Mouse (Mus musculus): ENCODE results near the gene Klk1b8. TPM values are rescaled to one million over a fixed set of nuclear protein-coding genes. Genes with fewer than 3 reads are reported as not detected.
"Not testable (repeated sequence)": the region's sequence is repeated elsewhere in the genome, so short reads cannot be mapped to it uniquely, and the experiment has no call there.

The Klk1b8 gene
- polyA plus RNA-seq, 1 experiment from 2014 or later = not detected

GRCm38 (mm10) chr7:43934747-43935146 is 15.7 kb upstream of the Klk1b8 start:
- Histone ChIP-seq H3K4me3 (replicated peaks) (no peak overlapping the region), H3K9me3 (replicated peaks) (no peaks in the 10 kb centered on the region), H3K4me1 (no peaks in the 10 kb centered on the region), H3K27ac (replicated peaks) (no peak overlapping the region), H3K4me2 (no peak overlapping the region), H3K9ac (replicated peaks) (no peak overlapping the region), H3K27me3 (replicated peaks) (no peaks in the 10 kb centered on the region), H3K36me3 (no peaks in the 10 kb centered on the region)
- no peak for ATAC-seq (ENCODE audit: low FRiP score)
- 71% methylated on average over 3 of the region's 3 CpGs for WGBS

- Histone ChIP-seq H3K4me3 (replicated peaks) (no peak overlapping the region), H3K27me3 (replicated peaks) (no peaks in the 10 kb centered on the region), H3K9ac (replicated peaks) (no peak overlapping the region), H3K36me3 (no peaks in the 10 kb centered on the region), H3K9me3 (replicated peaks) (no peaks in the 10 kb centered on the region), H3K27ac (replicated peaks) (no peak overlapping the region), H3K4me1 (no peaks in the 10 kb centered on the region), H3K4me2 (no peak overlapping the region)
- no peak for ATAC-seq (ENCODE audit: low FRiP score)
- 88% methylated on average over 14 of the region's 14 CpGs for WGBS
Measured at GRCm38 (mm10) chr7:43936551-43936950, 13.9 kb upstream of the Klk1b8 start.

- ATAC-seq (ENCODE audit: low FRiP score); H3K9ac ChIP-seq (replicated peaks); H3K36me3 ChIP-seq; H3K27ac ChIP-seq (replicated peaks); H3K4me2 ChIP-seq; H3K4me3 ChIP-seq (replicated peaks); H3K27me3 ChIP-seq (replicated peaks); H3K9me3 ChIP-seq (replicated peaks); H3K4me1 ChIP-seq: not testable (repeated sequence)
- WGBS = 78% methylated on average over 3 of the region's 3 CpGs
Measured at GRCm38 (mm10) chr7:43942293-43942692, 8.2 kb upstream of the Klk1b8 start.

- no peak for ATAC-seq (ENCODE audit: low FRiP score)
- H3K4me3 ChIP-seq (replicated peaks) = no peak overlapping the region
- H3K36me3 ChIP-seq = no peaks in the 10 kb centered on the region
- no peaks in the 10 kb centered on the region for H3K27me3 ChIP-seq (replicated peaks)
- 82% methylated on average over 3 of the region's 3 CpGs for WGBS
- no peaks in the 10 kb centered on the region for H3K9me3 ChIP-seq (replicated peaks)
- H3K4me1 ChIP-seq = no peaks in the 10 kb centered on the region
- H3K27ac ChIP-seq (replicated peaks) = no peak overlapping the region
- H3K4me2 ChIP-seq = no peak overlapping the region
- no peak overlapping the region for H3K9ac ChIP-seq (replicated peaks)
Measured at GRCm38 (mm10) chr7:43944727-43945264, 5.7 kb upstream of the Klk1b8 start.

- Histone ChIP-seq H3K27ac (replicated peaks) (no peak overlapping the region), H3K27me3 (replicated peaks) (no peaks in the 10 kb centered on the region), H3K4me3 (replicated peaks) (no peak overlapping the region), H3K4me2 (no peak overlapping the region), H3K9ac (replicated peaks) (no peak overlapping the region), H3K36me3 (no peaks in the 10 kb centered on the region), H3K4me1 (no peaks in the 10 kb centered on the region), H3K9me3 (replicated peaks) (no peaks in the 10 kb centered on the region)
- ATAC-seq (ENCODE audit: low FRiP score) = no peak
- WGBS = 69% methylated on average over 4 of the region's 4 CpGs
Measured at GRCm38 (mm10) chr7:43952703-43953102, 2.2 kb downstream of the Klk1b8 start.

- Histone ChIP-seq H3K4me2 (no peak within 1 kb of the TSS), H3K9me3 (replicated peaks) (no peaks in the 10 kb centered on the region), H3K36me3 (no peaks in the 10 kb centered on the region), H3K4me3 (replicated peaks) (no peak within 1 kb of the TSS), H3K27ac (replicated peaks) (no peak within 1 kb of the TSS), H3K9ac (replicated peaks) (no peak within 1 kb of the TSS), H3K27me3 (replicated peaks) (no peaks in the 10 kb centered on the region), H3K4me1 (no peaks in the 10 kb centered on the region)
- WGBS = 71% methylated on average over 3 of the region's 3 CpGs
- no peak for ATAC-seq (ENCODE audit: low FRiP score)
Measured at GRCm38 (mm10) chr7:43966451-43966850, 16.0 kb downstream of the Klk1b8 start, which contains the start of gene Klk1b1. Gene Klk1b1 (plus strand): TSS chr7:43966751.

GRCm38 (mm10) chr7:43967058-43967457 is 16.6 kb downstream of the Klk1b8 start:
- H3K4me2 ChIP-seq = no peak overlapping the region
- WGBS = 91% methylated on average over 3 of the region's 3 CpGs
- no peaks in the 10 kb centered on the region for H3K36me3 ChIP-seq
- H3K9ac ChIP-seq (replicated peaks) = no peak overlapping the region
- no peaks in the 10 kb centered on the region for H3K4me1 ChIP-seq
- H3K4me3 ChIP-seq (replicated peaks) = no peak overlapping the region
- no peaks in the 10 kb centered on the region for H3K9me3 ChIP-seq (replicated peaks)
- H3K27me3 ChIP-seq (replicated peaks) = no peaks in the 10 kb centered on the region
- no peak overlapping the region for H3K27ac ChIP-seq (replicated peaks)
- ATAC-seq (ENCODE audit: low FRiP score) = no peak

GRCm38 (mm10) chr7:43967612-43968011 is 17.1 kb downstream of the Klk1b8 start:
- no peak for ATAC-seq (ENCODE audit: low FRiP score)
- H3K36me3 ChIP-seq = no peaks in the 10 kb centered on the region
- no peaks in the 10 kb centered on the region for H3K27me3 ChIP-seq (replicated peaks)
- no peaks in the 10 kb centered on the region for H3K4me1 ChIP-seq
- no peak overlapping the region for H3K9ac ChIP-seq (replicated peaks)
- H3K27ac ChIP-seq (replicated peaks) = no peak overlapping the region
- H3K9me3 ChIP-seq (replicated peaks) = no peaks in the 10 kb centered on the region
- no peak overlapping the region for H3K4me3 ChIP-seq (replicated peaks)
- WGBS = 89% methylated on average over 2 of the region's 2 CpGs
- H3K4me2 ChIP-seq = no peak overlapping the region

GRCm38 (mm10) chr7:43975761-43976160 is 25.3 kb downstream of the Klk1b8 start, which contains the start of gene Klk1b9:
Gene Klk1b9 (plus strand): TSS chr7:43976061.
- not testable (repeated sequence) for H3K9me3 ChIP-seq (replicated peaks); H3K9ac ChIP-seq (replicated peaks); H3K27ac ChIP-seq (replicated peaks); ATAC-seq (ENCODE audit: low FRiP score); H3K27me3 ChIP-seq (replicated peaks); H3K4me1 ChIP-seq; H3K4me2 ChIP-seq; H3K36me3 ChIP-seq; H3K4me3 ChIP-seq (replicated peaks)
- 75% methylated on average over 1 of the region's 1 CpGs for WGBS

GRCm38 (mm10) chr7:43985657-43986056 is 35.2 kb downstream of the Klk1b8 start:
- Histone ChIP-seq H3K27me3 (replicated peaks) (no peaks in the 10 kb centered on the region), H3K4me3 (replicated peaks) (no peak overlapping the region), H3K27ac (replicated peaks) (no peak overlapping the region), H3K9me3 (replicated peaks) (no peaks in the 10 kb centered on the region), H3K4me2 (no peak overlapping the region), H3K4me1 (no peaks in the 10 kb centered on the region), H3K36me3 (no peaks in the 10 kb centered on the region), H3K9ac (replicated peaks) (no peak overlapping the region)
- no peak for ATAC-seq (ENCODE audit: low FRiP score)

- 68% methylated on average over 1 of the region's 1 CpGs for WGBS
- not testable (repeated sequence) for H3K4me2 ChIP-seq; H3K9me3 ChIP-seq (replicated peaks); H3K4me1 ChIP-seq; H3K27ac ChIP-seq (replicated peaks); ATAC-seq (ENCODE audit: low FRiP score); H3K9ac ChIP-seq (replicated peaks); H3K4me3 ChIP-seq (replicated peaks); H3K36me3 ChIP-seq; H3K27me3 ChIP-seq (replicated peaks)
Measured at GRCm38 (mm10) chr7:43994821-43995220, 44.4 kb downstream of the Klk1b8 start.

GRCm38 (mm10) chr7:43995577-43995976 is 45.1 kb downstream of the Klk1b8 start, which contains the start of gene Klk1b11:
Gene Klk1b11 (plus strand): TSS chr7:43995877.
- 83% methylated on average over 4 of the region's 4 CpGs for WGBS
- ATAC-seq (ENCODE audit: low FRiP score) = not testable (repeated sequence)

More at GRCm38 (mm10) chr7:43995577-43995976, 45.1 kb downstream of the Klk1b8 start, which contains the start of gene Klk1b11:
- H3K36me3 ChIP-seq; H3K27me3 ChIP-seq (replicated peaks); H3K9ac ChIP-seq (replicated peaks); H3K4me3 ChIP-seq (replicated peaks); H3K27ac ChIP-seq (replicated peaks); H3K9me3 ChIP-seq (replicated peaks); H3K4me2 ChIP-seq; H3K4me1 ChIP-seq: not testable (repeated sequence)

Data from neural tube, embryonic 15.5 days (tissue).